Mouse (Mus musculus): ENCODE data around the gene Ufsp2. TPM values are rescaled to one million over a fixed set of nuclear protein-coding genes. Genes with fewer than 3 reads are reported as not detected.
A peak's percentile ranks its signal among the peaks of the same experiment; 100 is the strongest.

The Ufsp2 gene
- 10 to 100 TPM; 72.1 to 78.7 TPM for polyA plus RNA-seq (2017; shearing (Covaris generic))

GRCm38 (mm10) chr8:45975126-45975836 lies at the start of gene Ufsp2, which contains the start of gene 1700029J07Rik:
Ufsp2 (plus strand) TSS chr8:45975528.
1700029J07Rik (minus strand) TSS chr8:45975252.
- peak; percentile 95 for ATAC-seq

- peak; percentile 93 for ATAC-seq
These were observed 40.7 kb upstream of the Ufsp2 start, which contains the start of gene Ccdc110 for GRCm38 (mm10) chr8:45934582-45935014. Ccdc110 (plus strand) TSS chr8:45934619.

GRCm38 (mm10) chr8:45936986-45937385 lies 38.3 kb upstream of the Ufsp2 start:
- ATAC-seq: no peak

- ATAC-seq: no peak
These were observed 29.0 kb upstream of the Ufsp2 start for GRCm38 (mm10) chr8:45946283-45946682.

GRCm38 (mm10) chr8:45950622-45951021 lies 24.7 kb upstream of the Ufsp2 start:
- no peak for ATAC-seq

- no peak for ATAC-seq
These were observed 4.4 kb upstream of the Ufsp2 start for GRCm38 (mm10) chr8:45970894-45971293.

- ATAC-seq: no peak
These were observed 1.3 kb upstream of the Ufsp2 start for GRCm38 (mm10) chr8:45973988-45974505.

- ATAC-seq: no peak
These were observed 625 bp downstream of the Ufsp2 start for GRCm38 (mm10) chr8:45975837-45976468.

GRCm38 (mm10) chr8:45986665-45987064 lies 11.3 kb downstream of the Ufsp2 start:
- ATAC-seq: no peak

GRCm38 (mm10) chr8:45988189-45988588 lies 12.9 kb downstream of the Ufsp2 start:
- no peak for ATAC-seq

GRCm38 (mm10) chr8:45990631-45991310 lies 15.4 kb downstream of the Ufsp2 start:
- no peak for ATAC-seq

- ATAC-seq: peak; percentile 63
These were observed 18.8 kb downstream of the Ufsp2 start for GRCm38 (mm10) chr8:45994111-45994510.

GRCm38 (mm10) chr8:45995576-45995975 lies 20.2 kb downstream of the Ufsp2 start:
- no peak for ATAC-seq

- ATAC-seq: no peak
These were observed 22.9 kb downstream of the Ufsp2 start for GRCm38 (mm10) chr8:45998228-45998627.

GRCm38 (mm10) chr8:45999138-45999783 lies 23.9 kb downstream of the Ufsp2 start, which contains the start of gene Lrp2bp:
Lrp2bp (plus strand) TSS chr8:45999303.
- ATAC-seq: no peak

GRCm38 (mm10) chr8:45999784-46000705 lies 24.7 kb downstream of the Ufsp2 start:
- ATAC-seq: peak; percentile 95

GRCm38 (mm10) chr8:46005596-46005995 lies 30.3 kb downstream of the Ufsp2 start, which contains the start of gene Ankrd37:
Ankrd37 (minus strand) TSS chr8:46005707.
- ATAC-seq: no peak

- no peak for ATAC-seq
These were observed 31.8 kb downstream of the Ufsp2 start for GRCm38 (mm10) chr8:46007050-46007672.

GRCm38 (mm10) chr8:46010306-46010705 lies 35.0 kb downstream of the Ufsp2 start:
- no peak for ATAC-seq

- ATAC-seq: no peak
These were observed 35.7 kb downstream of the Ufsp2 start for GRCm38 (mm10) chr8:46010746-46011680.
